Mouse (Mus musculus): ENCODE results near the gene Gm11115. TPM values are rescaled to one million over a fixed set of nuclear protein-coding genes. Genes with fewer than 3 reads are reported as not detected.

Gm11115 gene
- not detected for polyA plus RNA-seq (2017; shearing (Covaris generic))

DNA sequence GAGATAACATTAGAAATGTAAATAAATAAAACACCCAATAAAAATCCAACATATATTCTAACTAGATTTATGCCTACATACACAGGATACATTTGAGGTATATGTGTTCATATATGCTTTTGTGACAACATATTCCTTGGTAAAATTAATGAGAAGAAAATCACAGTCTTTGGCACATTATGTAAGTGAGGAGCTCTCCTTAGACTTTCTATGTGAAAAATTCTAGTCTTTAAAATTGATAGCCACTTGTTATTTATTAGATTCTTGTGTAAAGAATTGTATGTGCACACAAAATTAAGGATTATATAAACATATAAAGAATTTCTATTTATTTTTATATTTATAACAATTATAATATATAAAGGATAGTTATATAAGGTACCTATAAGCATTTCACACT is at the start of gene Gm11115:
Gene Gm11115, minus strand, starts transcription at position 101 of the 400 bp plus-strand sequence.

DNA sequence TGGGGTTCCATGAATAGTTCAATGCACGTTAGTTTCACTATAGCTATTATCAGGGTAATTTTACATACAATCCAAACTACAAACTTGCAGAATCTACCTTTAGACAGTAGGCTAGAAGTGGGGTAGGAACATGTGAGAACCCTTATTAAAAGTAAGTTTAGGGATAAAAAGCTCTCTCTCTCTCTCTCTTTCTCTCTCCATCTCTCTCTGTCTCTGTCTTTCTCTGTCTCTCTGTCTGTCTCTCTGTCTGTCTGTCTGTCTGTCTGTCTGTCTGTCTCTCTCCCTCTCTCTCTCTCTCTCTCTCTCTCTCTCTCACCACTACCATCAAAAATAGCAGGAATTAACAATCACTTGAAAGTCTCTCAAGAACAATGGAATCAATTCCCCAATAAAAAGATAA is 42.5 kb downstream of the Gm11115 start, which contains the start of gene Gm11116:
Gene Gm11116, minus strand, starts transcription at position 101 of the 400 bp plus-strand sequence.

Other genes starting within 250 kb of the Gm11115 start
- not detected for gene Csn3, start 228.5 kb downstream of the Gm11115 start, polyA plus RNA-seq (2017; shearing (Covaris generic))
- gene 2310003L06Rik, start 184.6 kb downstream of the Gm11115 start, polyA plus RNA-seq (2017; shearing (Covaris generic)): not detected
- gene Gm28434, start 184.6 kb downstream of the Gm11115 start, polyA plus RNA-seq (2017; shearing (Covaris generic)): not detected
- not detected for gene Cabs1, start 174.7 kb downstream of the Gm11115 start, polyA plus RNA-seq (2017; shearing (Covaris generic))
- gene Smr3a, start 151.6 kb downstream of the Gm11115 start, polyA plus RNA-seq (2017; shearing (Covaris generic)): not detected
- gene Smr2, start 67.5 kb downstream of the Gm11115 start, polyA plus RNA-seq (2017; shearing (Covaris generic)): not detected
- not detected for gene Gm11116, start 42.6 kb downstream of the Gm11115 start, polyA plus RNA-seq (2017; shearing (Covaris generic))
- gene Gm7714, start 114.8 kb upstream of the Gm11115 start, polyA plus RNA-seq (2017; shearing (Covaris generic)): not detected
- not detected for gene Prol1, start 163.2 kb upstream of the Gm11115 start, polyA plus RNA-seq (2017; shearing (Covaris generic))
- gene Amtn, start 222.0 kb upstream of the Gm11115 start, polyA plus RNA-seq (2017; shearing (Covaris generic)): not detected

All from CD4-positive, CD25-positive, alpha-beta regulatory T cell, adult 9 weeks (primary cell).